In the genomic region with DNA sequence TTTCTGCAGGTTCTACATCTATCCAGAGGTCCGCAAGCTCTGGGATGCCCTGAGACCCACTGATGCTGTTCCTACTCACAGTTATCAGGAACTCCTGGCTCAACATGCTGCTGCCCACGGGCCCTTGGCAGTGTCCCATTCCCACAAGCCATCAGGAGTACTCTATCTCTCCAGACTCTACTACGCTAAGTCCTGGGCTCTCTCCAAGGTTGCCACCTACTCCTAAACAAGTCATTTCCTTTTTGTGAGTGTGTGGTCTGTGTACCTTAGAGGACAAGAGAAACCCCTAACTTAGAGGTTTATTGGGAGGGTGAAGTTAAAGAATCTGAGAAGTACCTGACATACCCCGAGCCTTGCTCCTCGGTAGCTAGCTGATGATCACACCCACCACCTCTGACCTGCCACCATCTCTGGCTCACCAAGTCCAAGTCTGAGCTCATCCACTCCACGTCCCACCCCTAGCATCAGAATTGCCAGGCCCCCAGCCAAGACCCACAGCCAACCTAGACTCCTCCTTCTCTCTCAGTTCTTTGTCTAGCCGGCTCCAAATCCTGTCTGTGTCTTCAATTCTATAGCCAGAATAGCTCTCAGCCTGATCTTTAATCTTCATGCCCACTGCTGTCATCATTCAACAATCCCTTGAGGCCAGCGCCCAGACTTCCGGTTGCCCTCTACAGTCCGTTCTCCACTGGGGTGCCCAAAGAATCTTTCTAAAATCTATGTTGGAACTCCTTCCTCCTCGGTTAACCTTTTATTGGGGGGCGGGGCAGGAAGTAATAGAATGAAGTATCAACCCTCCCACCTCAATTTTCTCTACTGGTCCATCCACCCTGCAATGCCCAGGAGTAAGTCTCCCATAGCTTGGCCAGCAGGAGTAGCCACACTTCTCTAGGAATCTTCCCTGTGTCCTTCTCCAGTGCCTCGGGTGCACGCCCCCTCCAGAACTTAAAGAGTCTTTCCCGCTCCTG, we compare ENCODE assay signal across 7 mouse cellular contexts. TPM values are rescaled to one million over a fixed set of nuclear protein-coding genes. Genes with fewer than 3 reads are reported as not detected.
A peak's percentile ranks its signal among the peaks of the same experiment; 100 is the strongest.
DNase-seq lines count a peak whose midpoint lies in the region; ATAC-seq and TF ChIP-seq lines count a peak whose summit lies in the region.

No protein-coding gene starts in this region.

- DNase-seq in testis, postnatal 14 days (ENCODE audit: low spot score): no peak
- DNase-seq in embryonic facial prominence, embryonic 14.5 days (ENCODE audit: low spot score): peak; percentile 56
- DNase-seq in left cerebral cortex, adult 18-20 months (ENCODE audit: low spot score in 2 of 2): no peak
- DNase-seq in yolk sac, embryonic 10.5 days (ENCODE audit: low spot score): no peak

- peak overlapping the region; percentile 69 for H3K4me2 ChIP-seq in embryonic facial prominence, embryonic 14.5 days (ENCODE audit: low read depth, low read length)
- peak overlapping the region; percentile 97 for H3K4me2 ChIP-seq in midbrain, embryonic 16.5 days (ENCODE audit: low read length)

- no peaks in the 10 kb centered on the region for H3K9me3 ChIP-seq in embryonic facial prominence, embryonic 14.5 days (ENCODE audit: control insufficient read depth, low read length)
- no peaks in the 10 kb centered on the region for H3K9me3 ChIP-seq in midbrain, embryonic 16.5 days (replicated peaks; ENCODE audit: control insufficient read depth, low read length, poor library complexity, severe bottlenecking)

- H3K4me3 ChIP-seq in testis, adult 2 months (ENCODE audit: control insufficient read depth, low read depth, low read length): peak overlapping the region; percentile 79
- peak overlapping the region; percentile 81 for H3K4me3 ChIP-seq in embryonic facial prominence, embryonic 14.5 days (ENCODE audit: low read depth, low read length)
- H3K4me3 ChIP-seq in midbrain, embryonic 16.5 days (ENCODE audit: low read depth, low read length): peak overlapping the region; percentile 81

- TF ChIP-seq CTCF in testis, adult 2 months (IDR thresholded peaks at IDR 0.05; ENCODE audit: control insufficient read depth, insufficient read depth, insufficient replicate concordance, low read depth, low read length): no peak

- H3K27ac ChIP-seq in testis, adult 2 months (ENCODE audit: control insufficient read depth, insufficient read depth, low read depth, low read length): no peak overlapping the region
- peak overlapping the region; percentile 93 for H3K27ac ChIP-seq in embryonic facial prominence, embryonic 14.5 days (replicated peaks; ENCODE audit: low read depth, low read length)
- peak overlapping the region; percentile 94 for H3K27ac ChIP-seq in midbrain, embryonic 16.5 days (ENCODE audit: low read length)

- TF ChIP-seq POLR2A in testis, adult 2 months (IDR thresholded peaks at IDR 0.05; ENCODE audit: control insufficient read depth, low read depth, low read length): no peak

- ATAC-seq in embryonic facial prominence, embryonic 14.5 days (ENCODE audit: low read depth): peak; percentile 1
- peak; percentile 20 for ATAC-seq in inflammation-experienced regulatory T-cells, adult 6 months
- peak; percentile 22 for ATAC-seq in midbrain, embryonic 16.5 days

- no peaks in the 10 kb centered on the region for H3K36me3 ChIP-seq in testis, adult 2 months (ENCODE audit: control insufficient read depth, insufficient read depth, low read length)
- H3K36me3 ChIP-seq in embryonic facial prominence, embryonic 14.5 days (ENCODE audit: control insufficient read depth, insufficient read depth, low read length): peaks cover 19% of the 10 kb centered on the region; the same call in 1 of the 2 replicates
- H3K36me3 ChIP-seq in midbrain, embryonic 16.5 days (ENCODE audit: control insufficient read depth, insufficient read depth, low read length): peaks cover 16% of the 10 kb centered on the region

- peak overlapping the region; percentile 85 for H3K9ac ChIP-seq in embryonic facial prominence, embryonic 14.5 days (ENCODE audit: low read depth, low read length)
- H3K9ac ChIP-seq in midbrain, embryonic 16.5 days (ENCODE audit: low read depth, low read length): peak overlapping the region; percentile 99

- peaks cover 27% of the 10 kb centered on the region for H3K4me1 ChIP-seq in testis, adult 2 months (ENCODE audit: control insufficient read depth, insufficient read depth, low read length)
- peaks cover 42% of the 10 kb centered on the region for H3K4me1 ChIP-seq in embryonic facial prominence, embryonic 14.5 days (ENCODE audit: control insufficient read depth, insufficient read depth, low read length)
- peaks cover 59% of the 10 kb centered on the region for H3K4me1 ChIP-seq in midbrain, embryonic 16.5 days (ENCODE audit: control insufficient read depth, insufficient read depth, low read length)

- peaks cover 2% of the 10 kb centered on the region; the same call in 1 of the 2 replicates for H3K27me3 ChIP-seq in testis, adult 2 months (ENCODE audit: control insufficient read depth, insufficient read depth, low read length)
- H3K27me3 ChIP-seq in embryonic facial prominence, embryonic 14.5 days (replicated peaks; ENCODE audit: control insufficient read depth, insufficient read depth, low read length): no peaks in the 10 kb centered on the region
- no peaks in the 10 kb centered on the region for H3K27me3 ChIP-seq in midbrain, embryonic 16.5 days (ENCODE audit: control insufficient read depth, insufficient read depth, low read depth, low read length)

- WGBS in embryonic facial prominence, embryonic 14.5 days: 32% methylated on average over 15 of the region's 15 CpGs
- WGBS in midbrain, embryonic 16.5 days: 27% methylated on average over 15 of the region's 15 CpGs

RNA-seq across cellular contexts. Expression of a gene that starts 0.7 kb away (rescaled TPM):
- 0.67 and 0.75 TPM in 2 replicates for polyA plus RNA-seq in testis, adult 2 months (2012; rRNA removed)
- 21.9 and 29.0 TPM in 2 replicates for polyA plus RNA-seq in embryonic facial prominence, embryonic 14.5 days (2014; fragmentation: Nextera tagmentation; extraction: Ambion mirVana)
- polyA plus RNA-seq in inflammation-experienced regulatory T-cells, adult 6 months (2017; shearing (Covaris generic)): under 1 TPM; 0.18 to 0.61 (median 0.46) TPM
- polyA plus RNA-seq in midbrain, embryonic 16.5 days (2015; fragmentation: Nextera tagmentation; extraction: Ambion mirVana): 164 and 171 TPM in 2 replicates
- 10 to 100 TPM; 25.8 to 33.7 TPM for total RNA-seq in left cerebral cortex, adult 18-20 months (2021)

RNA-seq across cellular contexts. Expression of a gene that starts 18.1 kb away (rescaled TPM):
- 14.6 and 15.0 TPM in 2 replicates for polyA plus RNA-seq in testis, adult 2 months (2012; rRNA removed)
- 16.0 and 16.1 TPM in 2 replicates for polyA plus RNA-seq in embryonic facial prominence, embryonic 14.5 days (2014; fragmentation: Nextera tagmentation; extraction: Ambion mirVana)
- 10 to 100 TPM; 19.1 to 24.8 (median 24.8) TPM for polyA plus RNA-seq in inflammation-experienced regulatory T-cells, adult 6 months (2017; shearing (Covaris generic))
- polyA plus RNA-seq in midbrain, embryonic 16.5 days (2015; fragmentation: Nextera tagmentation; extraction: Ambion mirVana): 18.4 and 19.4 TPM in 2 replicates
- 100 to 1,000 TPM; 737 to 747 TPM for total RNA-seq in left cerebral cortex, adult 18-20 months (2021)

RNA-seq across cellular contexts. Expression of a gene that starts 32.2 kb away (rescaled TPM):
- 220 and 229 TPM in 2 replicates for polyA plus RNA-seq in testis, adult 2 months (2012; rRNA removed)
- polyA plus RNA-seq in embryonic facial prominence, embryonic 14.5 days (2014; fragmentation: Nextera tagmentation; extraction: Ambion mirVana): 37.8 and 41.6 TPM in 2 replicates
- 1 to 10 TPM; 2.4 to 9.2 (median 8.2) TPM for polyA plus RNA-seq in inflammation-experienced regulatory T-cells, adult 6 months (2017; shearing (Covaris generic))
- 24.1 and 27.5 TPM in 2 replicates for polyA plus RNA-seq in midbrain, embryonic 16.5 days (2015; fragmentation: Nextera tagmentation; extraction: Ambion mirVana)
- 100 to 1,000 TPM; 116 to 128 TPM for total RNA-seq in left cerebral cortex, adult 18-20 months (2021)

RNA-seq across cellular contexts. Expression of a gene that starts 32.8 kb away (rescaled TPM):
- 27.5 and 33.7 TPM in 2 replicates for polyA plus RNA-seq in testis, adult 2 months (2012; rRNA removed)
- polyA plus RNA-seq in embryonic facial prominence, embryonic 14.5 days (2014; fragmentation: Nextera tagmentation; extraction: Ambion mirVana): 18.6 and 19.5 TPM in 2 replicates
- not detected for polyA plus RNA-seq in inflammation-experienced regulatory T-cells, adult 6 months (2017; shearing (Covaris generic))
- polyA plus RNA-seq in midbrain, embryonic 16.5 days (2015; fragmentation: Nextera tagmentation; extraction: Ambion mirVana): 0.20 TPM in 1 of 2 replicates, not detected in the other
- total RNA-seq in left cerebral cortex, adult 18-20 months (2021): not detected

RNA-seq across cellular contexts. Expression of a gene that starts 41.6 kb away (rescaled TPM):
- polyA plus RNA-seq in testis, adult 2 months (2012; rRNA removed): 1,028 and 1,102 TPM in 2 replicates
- polyA plus RNA-seq in embryonic facial prominence, embryonic 14.5 days (2014; fragmentation: Nextera tagmentation; extraction: Ambion mirVana): 0.25 and 0.61 TPM in 2 replicates
- polyA plus RNA-seq in inflammation-experienced regulatory T-cells, adult 6 months (2017; shearing (Covaris generic)): not detected
- not detected in 2 replicates for polyA plus RNA-seq in midbrain, embryonic 16.5 days (2015; fragmentation: Nextera tagmentation; extraction: Ambion mirVana)
- not detected for total RNA-seq in left cerebral cortex, adult 18-20 months (2021)

Comparison
In these comparisons a context has a peak if more than half of its experiments do, and no peak if none do; other contexts are left out.
1. RNA of a gene that starts 0.7 kb away (polyA plus RNA-seq): 164 to 171 TPM in midbrain, embryonic 16.5 days and 21.9 to 29.0 TPM in embryonic facial prominence, embryonic 14.5 days; 0.67 to 0.75 TPM in testis, adult 2 months and 0.18 to 0.61 TPM in inflammation-experienced regulatory T-cells, adult 6 months; every median in the first group is over 10 times any median in the second.
2. Peak in every context shown above with its lines, with median percentiles within 50 percentile points of each other: H3K4me3 ChIP-seq and ATAC-seq.